Mouse (Mus musculus) ES-Bruce4 (cell line): ENCODE measurements around the gene Fcrl6.

Experiments
- CTCF ChIP-seq: IDR thresholded peaks from one replicate; pipeline ENCODE4 v1.8.1; 2011; ENCODE audit warnings: low read depth, low read length
- EP300 ChIP-seq: IDR thresholded peaks from 2 replicates; pipeline ENCODE4 v1.6.1; 2011; ENCODE audit warnings: low read depth, low read length; ENCODE audit not compliant: insufficient read depth
- POLR2A ChIP-seq: IDR thresholded peaks from one replicate; pipeline ENCODE4 v1.8.1; 2011; ENCODE audit warnings: low read length; ENCODE audit not compliant: insufficient read depth

DNA sequence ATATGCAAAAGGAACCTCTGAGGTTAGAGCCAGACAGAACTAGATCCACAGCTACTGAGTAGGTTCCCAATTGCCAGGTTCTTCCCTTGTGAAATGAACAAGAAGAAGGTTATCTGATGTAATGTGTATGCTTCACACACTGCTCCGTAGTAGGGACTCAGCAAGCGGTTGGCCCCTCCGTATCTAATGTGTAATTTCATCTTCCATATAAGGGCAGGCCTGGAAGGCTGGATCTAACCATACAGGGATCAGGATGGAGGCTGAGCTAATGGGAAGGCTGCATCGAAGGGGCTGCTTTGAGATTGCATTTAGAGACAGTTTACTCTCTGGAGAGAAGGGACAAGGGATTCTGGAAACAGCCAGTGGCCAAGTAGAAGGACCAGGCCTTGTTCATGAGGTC, 34.6 kb downstream of the Fcrl6 start:
- TF ChIP-seq CTCF: no peak
- TF ChIP-seq EP300: no peak
- TF ChIP-seq POLR2A: no peak
